Mouse (Mus musculus) hindbrain, embryonic 11.5 days (tissue): ENCODE results near the gene Asb14. TPM values are rescaled to one million over a fixed set of nuclear protein-coding genes. Genes with fewer than 3 reads are reported as not detected.

Experiments used
- polyA plus RNA-seq: library from polyadenylated mRNA; unstranded; fragments of >200 nt; fragmentation: Nextera tagmentation; extraction: Ambion mirVana; gene quantifications from 2 replicates; pipeline ENCODE4 v1.2.1, GENCODE M21; 2014

Gene Asb14
- polyA plus RNA-seq, 1 experiment from 2014 or later = 0.11 TPM

Other genes with a start within 250 kb of the Asb14 start
- 13.3 and 14.4 TPM in 2 replicates for gene Pde12, start 224.7 kb upstream of the Asb14 start, polyA plus RNA-seq
- 0.10 TPM in 1 of 2 replicates, not detected in the other for gene Dnah12, start 201.3 kb upstream of the Asb14 start, polyA plus RNA-seq
- 47.7 and 62.6 TPM in 2 replicates for gene Appl1, start 76.7 kb downstream of the Asb14 start, polyA plus RNA-seq
- 0.23 TPM in 1 of 2 replicates, not detected in the other for gene Hesx1, start 99.9 kb downstream of the Asb14 start, polyA plus RNA-seq
- 5.3 and 5.7 TPM in 2 replicates for gene Il17rd, start 144.4 kb downstream of the Asb14 start, polyA plus RNA-seq
- 3.5 and 4.4 TPM in 2 replicates for gene Arhgef3, start 220.3 kb downstream of the Asb14 start, polyA plus RNA-seq